23 mouse cellular contexts compared by ENCODE assay signal in genomic region chr3:68895426-68895825, GRCm38 (mm10). TPM values are rescaled to one million over a fixed set of nuclear protein-coding genes. Genes with fewer than 3 reads are reported as not detected.
DNase-seq lines count a peak whose midpoint lies in the region; ATAC-seq and TF ChIP-seq lines count a peak whose summit lies in the region.
"Had no signal": no experiment of that assay in that cellular context is flagged by ENCODE, and none has a peak within 500 bp of the region (broad histone marks: within the 10 kb centered on the region; RNA-seq: fewer than 3 reads in every experiment).

No protein-coding gene starts in this region.

- no peak for TF ChIP-seq CTCF in intestine, postnatal 0 days (IDR thresholded peaks at IDR 0.05; ENCODE audit: low read depth)

- no peak overlapping the region for H3K4me2 ChIP-seq in intestine, embryonic 15.5 days (replicated peaks)
- no peak overlapping the region for H3K4me2 ChIP-seq in intestine, postnatal 0 days (replicated peaks; ENCODE audit: low read depth)
- H3K4me2 ChIP-seq: embryonic facial prominence, embryonic 15.5 days; heart, embryonic 12.5 days; limb, embryonic 13.5 days; liver, embryonic 12.5 days; midbrain, embryonic 12.5 days had no signal

- ATAC-seq in intestine, embryonic 15.5 days: 0 out of 2 replicates have a peak, but pooled peaks have one; percentile 41
- no peak for ATAC-seq in intestine, postnatal 0 days
- ATAC-seq: forebrain, embryonic 16.5 days; liver, embryonic 12.5 days had no signal

- H3K27ac ChIP-seq in intestine, embryonic 15.5 days: no peak overlapping the region
- H3K27ac ChIP-seq in intestine, postnatal 0 days (ENCODE audit: low read depth, low read length): no peak overlapping the region
- H3K27ac ChIP-seq: embryonic facial prominence, embryonic 15.5 days; hindbrain, embryonic 10.5 days; limb, embryonic 13.5 days; liver, embryonic 12.5 days; midbrain, embryonic 12.5 days had no signal

- H3K9ac ChIP-seq in intestine, embryonic 15.5 days: no peak overlapping the region
- H3K9ac ChIP-seq in intestine, postnatal 0 days (ENCODE audit: low read depth, low read length): no peak overlapping the region
- H3K9ac ChIP-seq: embryonic facial prominence, embryonic 15.5 days; heart, embryonic 12.5 days; limb, embryonic 13.5 days; liver, embryonic 12.5 days; midbrain, embryonic 12.5 days had no signal

- peak; percentile 28 for DNase-seq in ZHBTc4 (ENCODE audit: low read depth, low spot score)
- peak; percentile 32 to 68 for DNase-seq in layer of hippocampus, adult 18-20 months (ENCODE audit: low spot score in 2 of 2)
- DNase-seq in layer of hippocampus, postnatal 36 days: peak; percentile 8 to 9
- DNase-seq in ovary, postnatal 14 days (ENCODE audit: low spot score): no peak
- no peak for DNase-seq in ovary, postnatal 36 days (ENCODE audit: low spot score)
- DNase-seq: cerebellum, adult 9-11 months; gastrocnemius, postnatal 14 days; heart, adult 18-20 months; heart, postnatal 10 days; kidney, adult 2 months; kidney, postnatal 10 days; lung, adult 2 months; thymus, postnatal 14 days had no signal

- WGBS in intestine, embryonic 15.5 days: 49% methylated on average over 4 of the region's 4 CpGs
- 26% methylated on average over 4 of the region's 4 CpGs for WGBS in intestine, postnatal 0 days

- H3K27me3 ChIP-seq in intestine, embryonic 15.5 days (replicated peaks): no peaks in the 10 kb centered on the region
- H3K27me3 ChIP-seq in intestine, postnatal 0 days (replicated peaks; ENCODE audit: control insufficient read depth, insufficient read depth, low read length): no peaks in the 10 kb centered on the region
- H3K27me3 ChIP-seq: embryonic facial prominence, embryonic 15.5 days; heart, embryonic 12.5 days; limb, embryonic 13.5 days; liver, embryonic 12.5 days; midbrain, embryonic 12.5 days had no signal

- no peak overlapping the region for H3K4me3 ChIP-seq in intestine, embryonic 15.5 days (replicated peaks)
- H3K4me3 ChIP-seq in intestine, postnatal 0 days (ENCODE audit: low read depth, low read length): no peak overlapping the region
- H3K4me3 ChIP-seq: embryonic facial prominence, embryonic 15.5 days; heart, embryonic 12.5 days; hindbrain, embryonic 10.5 days; limb, embryonic 13.5 days; liver, embryonic 12.5 days; midbrain, embryonic 12.5 days had no signal

- no peaks in the 10 kb centered on the region for H3K4me1 ChIP-seq in intestine, embryonic 15.5 days (replicated peaks)
- H3K4me1 ChIP-seq in intestine, postnatal 0 days (replicated peaks; ENCODE audit: control insufficient read depth, insufficient read depth, low read length): no peaks in the 10 kb centered on the region
- H3K4me1 ChIP-seq: embryonic facial prominence, embryonic 15.5 days; heart, embryonic 12.5 days; hindbrain, embryonic 10.5 days; limb, embryonic 13.5 days; liver, embryonic 12.5 days; midbrain, embryonic 12.5 days had no signal

- no peaks in the 10 kb centered on the region for H3K36me3 ChIP-seq in intestine, embryonic 15.5 days
- H3K36me3 ChIP-seq in intestine, postnatal 0 days (ENCODE audit: control insufficient read depth, insufficient read depth): no peaks in the 10 kb centered on the region
- H3K36me3 ChIP-seq: embryonic facial prominence, embryonic 15.5 days; liver, embryonic 12.5 days had no signal

- no peaks in the 10 kb centered on the region for H3K9me3 ChIP-seq in intestine, embryonic 15.5 days
- no peaks in the 10 kb centered on the region for H3K9me3 ChIP-seq in intestine, postnatal 0 days (ENCODE audit: control insufficient read depth)
- H3K9me3 ChIP-seq: embryonic facial prominence, embryonic 15.5 days; hindbrain, embryonic 10.5 days; limb, embryonic 13.5 days; liver, embryonic 12.5 days; midbrain, embryonic 12.5 days had no signal

RNA-seq across cellular contexts. Expression of gene 1110032F04Rik, which starts 26.0 kb away (rescaled TPM):
- 0.78 and 0.87 TPM in 2 replicates for polyA plus RNA-seq in intestine, embryonic 15.5 days (2015; fragmentation: Nextera tagmentation; extraction: Ambion mirVana)
- polyA plus RNA-seq in intestine, postnatal 0 days (2015; fragmentation: Nextera tagmentation; extraction: Ambion mirVana): 0.52 and 0.76 TPM in 2 replicates
- total RNA-seq in layer of hippocampus, adult 18-20 months (2021): 1 to 10 TPM; 9.1 to 9.8 TPM
- total RNA-seq in layer of hippocampus, postnatal 36 days (2021): 1 to 10 TPM; 7.2 to 9.7 TPM
- polyA plus RNA-seq: C2C12 had no signal

Comparison
In these comparisons a context has a peak if more than half of its experiments do, and no peak if none do; other contexts are left out.
1. DNase-seq: peak in ZHBTc4 (single experiment), layer of hippocampus, adult 18-20 months (2 of 2) and layer of hippocampus, postnatal 36 days (2 of 2); none in ovary, postnatal 14 days (single experiment) and ovary, postnatal 36 days (single experiment).